Mouse (Mus musculus) brain, embryonic 14.5 days (tissue): ENCODE measurements around the gene Gm609.

ENCODE experiments used
- CTCF ChIP-seq: fragments of 200-500 bp; IDR thresholded peaks from 2 replicates; pipeline ENCODE4 v1.5.1; 2012; ENCODE audit warnings: inconsistent platforms, mild to moderate bottlenecking, moderate library complexity, borderline replicate concordance; ENCODE audit not compliant: insufficient read depth, insufficient read length; ENCODE audit errors: extremely low read depth
- POLR2A ChIP-seq: fragments of 200-500 bp; IDR thresholded peaks from 2 replicates; pipeline ENCODE4 v1.6.1; 2012; ENCODE audit warnings: mild to moderate bottlenecking, inconsistent platforms, borderline replicate concordance; ENCODE audit not compliant: poor library complexity, insufficient read depth, insufficient read length, severe bottlenecking; ENCODE audit errors: extremely low read depth

- no peak for TF ChIP-seq CTCF
- TF ChIP-seq POLR2A: no peak
Measured at GRCm38 (mm10) chr16:45542108-45542507, 49.3 kb upstream of the Gm609 start.
